Mouse (Mus musculus) stomach, postnatal 0 days (tissue): ENCODE results near the gene Itga4. TPM values are rescaled to one million over a fixed set of nuclear protein-coding genes. Genes with fewer than 3 reads are reported as not detected.

Source experiments
- ATAC-seq: fragments of 200-750 bp; cut with Nextera tagmentation; 2 replicates; pipeline ENCODE4 v1.8.0; 2017; ENCODE audit not compliant: low FRiP score, low TSS enrichment
- DNase-seq: peaks from one replicate; pipeline ENCODE4 v3.0.0-alpha.2; 2016; ENCODE audit warnings: low spot score
- H3K27ac ChIP-seq: fragments of 300-500 bp; sonication (generic); replicated peaks from 2 replicates; pipeline ENCODE4 v1.5.1; 2014; ENCODE audit warnings: mild to moderate bottlenecking, control low read depth
- H3K27me3 ChIP-seq: fragments of 300-500 bp; sonication (generic); 2 replicates; pipeline ENCODE4 v1.6.1; 2014; ENCODE audit warnings: low read length; ENCODE audit not compliant: control insufficient read depth, insufficient read depth
- H3K36me3 ChIP-seq: fragments of 300-500 bp; sonication (generic); 2 replicates; pipeline ENCODE4 v1.6.1; 2014; ENCODE audit warnings: low read length, mixed read lengths; ENCODE audit not compliant: control insufficient read depth, insufficient read depth
- H3K4me1 ChIP-seq: fragments of 300-500 bp; sonication (generic); replicated peaks from 2 replicates; pipeline ENCODE4 v1.6.1; 2014; ENCODE audit warnings: antibody characterized with exemption; ENCODE audit not compliant: control insufficient read depth, insufficient read depth
- H3K4me2 ChIP-seq: fragments of 300-500 bp; sonication (generic); replicated peaks from 2 replicates; pipeline ENCODE4 v1.6.1; 2014; ENCODE audit warnings: low read depth, mild to moderate bottlenecking, control low read depth, moderate library complexity
- H3K4me3 ChIP-seq: fragments of 300-500 bp; sonication (generic); 2 replicates; pipeline ENCODE4 v1.5.1; 2014; ENCODE audit warnings: low read depth, low read length, control low read depth
- H3K9ac ChIP-seq: fragments of 300-500 bp; sonication (generic); 2 replicates; pipeline ENCODE4 v1.6.1; 2014; ENCODE audit warnings: mild to moderate bottlenecking, low read length, control low read depth, mixed read lengths
- H3K9me3 ChIP-seq: fragments of 300-500 bp; sonication (generic); 2 replicates; pipeline ENCODE4 v1.6.1; 2016; ENCODE audit warnings: low read length; ENCODE audit not compliant: control insufficient read depth
- CTCF ChIP-seq: IDR thresholded peaks from 2 replicates; pipeline ENCODE4 v1.5.1; 2016; ENCODE audit warnings: antibody characterized with exemption, low read depth, mild to moderate bottlenecking, moderate library complexity
- EP300 ChIP-seq: optimal IDR thresholded peaks from 2 replicates; pipeline ENCODE3; 2016; ENCODE audit warnings: antibody characterized with exemption
- WGBS: fragments of 180-500 bp; shearing (Covaris S2); extraction: QIAGEN DNeasy Blood & Tissue Kit; methylation state at CpG from one replicate; pipeline ENCODE4 v1.1.7; 2014; 5-methylcytosine and 5-hydroxymethylcytosine counted together
- polyA plus RNA-seq: library from polyadenylated mRNA; unstranded; fragments of >200 nt; fragmentation: Nextera tagmentation; extraction: Ambion mirVana; gene quantifications from 2 replicates; pipeline ENCODE4 v1.2.1, GENCODE M21; 2015

Itga4 gene
- polyA plus RNA-seq, 1 experiment from 2014 or later, result 1.3 TPM

- no peak overlapping the region for H3K27ac ChIP-seq
- TF ChIP-seq CTCF (no peak), EP300 (no peak)
- ATAC-seq (no peak), DNase-seq (no peak)
- H3K4me3 ChIP-seq, result no peak overlapping the region
- H3K9me3 ChIP-seq, result no peaks in the 10 kb centered on the region
- no peaks in the 10 kb centered on the region for H3K4me1 ChIP-seq
- H3K36me3 ChIP-seq, result no peaks in the 10 kb centered on the region
- no peak overlapping the region for H3K4me2 ChIP-seq
- WGBS, result 61% methylated on average over 5 of the region's 5 CpGs
- no peaks in the 10 kb centered on the region for H3K27me3 ChIP-seq
- H3K9ac ChIP-seq, result no peak overlapping the region
Measured at GRCm38 (mm10) chr2:79248283-79248682, 6.9 kb upstream of the Itga4 start.

- H3K9ac ChIP-seq, result no peak overlapping the region
- no peak overlapping the region for H3K4me2 ChIP-seq
- H3K27me3 ChIP-seq, result no peaks in the 10 kb centered on the region
- H3K4me3 ChIP-seq, result no peak overlapping the region
- no peaks in the 10 kb centered on the region for H3K36me3 ChIP-seq
- no peak for ATAC-seq
- no peaks in the 10 kb centered on the region; the same call in 1 of the 2 replicates for H3K4me1 ChIP-seq
- TF ChIP-seq EP300 (no peak), CTCF (no peak)
- no peak overlapping the region for H3K27ac ChIP-seq
- no peak for DNase-seq
- H3K9me3 ChIP-seq, result no peaks in the 10 kb centered on the region
- WGBS, result 23% methylated on average over 1 of the region's 1 CpGs
Measured at GRCm38 (mm10) chr2:79250510-79250909, 4.7 kb upstream of the Itga4 start.

- 64% methylated on average over 8 of the region's 8 CpGs for WGBS
Measured at GRCm38 (mm10) chr2:79253754-79254197, 1.4 kb upstream of the Itga4 start.

GRCm38 (mm10) chr2:79254588-79255191 is 536 bp upstream of the Itga4 start:
- H3K9ac ChIP-seq, result peak overlapping the region; percentile 47; the same call in 1 of the 2 replicates
- no peaks in the 10 kb centered on the region for H3K36me3 ChIP-seq
- no peak for TF ChIP-seq CTCF
- no peak for TF ChIP-seq EP300
- no peak for DNase-seq
- ATAC-seq, result peak; percentile 21; the same call in 1 of the 2 replicates
- no peaks in the 10 kb centered on the region for H3K27me3 ChIP-seq
- 70% methylated on average over 3 of the region's 3 CpGs for WGBS
- H3K9me3 ChIP-seq, result no peaks in the 10 kb centered on the region
- peak overlapping the region; percentile 39 for H3K4me3 ChIP-seq
- H3K27ac ChIP-seq, result peak overlapping the region; percentile 53; the same call in 1 of the 2 replicates
- peaks cover 2% of the 10 kb centered on the region; the same call in 1 of the 2 replicates for H3K4me1 ChIP-seq
- peak overlapping the region; percentile 63 for H3K4me2 ChIP-seq

More at GRCm38 (mm10) chr2:79253754-79254197, 1.4 kb upstream of the Itga4 start:
- Histone ChIP-seq H3K4me3 (no peak overlapping the region), H3K4me1 (peaks cover 2% of the 10 kb centered on the region; the same call in 1 of the 2 replicates), H3K27ac (no peak overlapping the region), H3K27me3 (no peaks in the 10 kb centered on the region), H3K9ac (no peak overlapping the region), H3K9me3 (no peaks in the 10 kb centered on the region), H3K36me3 (no peaks in the 10 kb centered on the region), H3K4me2 (no peak overlapping the region)
- ATAC-seq (no peak), DNase-seq (no peak)
- TF ChIP-seq CTCF (no peak), EP300 (no peak)

GRCm38 (mm10) chr2:79256001-79256339 is 744 bp downstream of the Itga4 start:
- TF ChIP-seq CTCF, result no peak
- no peak for TF ChIP-seq EP300
- ATAC-seq (0 out of 2 replicates have a peak, but pooled peaks have one; percentile 18), DNase-seq (no peak)
- no peaks in the 10 kb centered on the region for H3K36me3 ChIP-seq
- no peaks in the 10 kb centered on the region for H3K9me3 ChIP-seq
- peak overlapping the region; percentile 53 for H3K27ac ChIP-seq
- H3K4me1 ChIP-seq, result peaks cover 2% of the 10 kb centered on the region; the same call in 1 of the 2 replicates
- no peaks in the 10 kb centered on the region for H3K27me3 ChIP-seq
- peak overlapping the region; percentile 47 for H3K9ac ChIP-seq
- H3K4me3 ChIP-seq, result peak overlapping the region; percentile 39
- 19% methylated on average over 7 of the region's 7 CpGs for WGBS
- peak overlapping the region; percentile 63 for H3K4me2 ChIP-seq

GRCm38 (mm10) chr2:79256376-79256775 is 1.1 kb downstream of the Itga4 start:
- 73% methylated on average over 1 of the region's 1 CpGs for WGBS
- no peaks in the 10 kb centered on the region for H3K9me3 ChIP-seq
- H3K4me1 ChIP-seq, result peaks cover 2% of the 10 kb centered on the region; the same call in 1 of the 2 replicates
- ATAC-seq, result no peak
- no peak for DNase-seq
- H3K9ac ChIP-seq, result no peak overlapping the region
- no peak overlapping the region; the same call in 1 of the 2 replicates for H3K27ac ChIP-seq
- no peak for TF ChIP-seq EP300
- no peaks in the 10 kb centered on the region for H3K36me3 ChIP-seq
- peak overlapping the region; percentile 63 for H3K4me2 ChIP-seq
- H3K27me3 ChIP-seq, result no peaks in the 10 kb centered on the region
- peak overlapping the region; percentile 39 for H3K4me3 ChIP-seq
